Mouse (Mus musculus): ENCODE measurements around the gene Kcna10. TPM values are rescaled to one million over a fixed set of nuclear protein-coding genes. Genes with fewer than 3 reads are reported as not detected.

The Kcna10 gene
- polyA plus RNA-seq, 1 experiment from 2014 or later: not detected

DNA sequence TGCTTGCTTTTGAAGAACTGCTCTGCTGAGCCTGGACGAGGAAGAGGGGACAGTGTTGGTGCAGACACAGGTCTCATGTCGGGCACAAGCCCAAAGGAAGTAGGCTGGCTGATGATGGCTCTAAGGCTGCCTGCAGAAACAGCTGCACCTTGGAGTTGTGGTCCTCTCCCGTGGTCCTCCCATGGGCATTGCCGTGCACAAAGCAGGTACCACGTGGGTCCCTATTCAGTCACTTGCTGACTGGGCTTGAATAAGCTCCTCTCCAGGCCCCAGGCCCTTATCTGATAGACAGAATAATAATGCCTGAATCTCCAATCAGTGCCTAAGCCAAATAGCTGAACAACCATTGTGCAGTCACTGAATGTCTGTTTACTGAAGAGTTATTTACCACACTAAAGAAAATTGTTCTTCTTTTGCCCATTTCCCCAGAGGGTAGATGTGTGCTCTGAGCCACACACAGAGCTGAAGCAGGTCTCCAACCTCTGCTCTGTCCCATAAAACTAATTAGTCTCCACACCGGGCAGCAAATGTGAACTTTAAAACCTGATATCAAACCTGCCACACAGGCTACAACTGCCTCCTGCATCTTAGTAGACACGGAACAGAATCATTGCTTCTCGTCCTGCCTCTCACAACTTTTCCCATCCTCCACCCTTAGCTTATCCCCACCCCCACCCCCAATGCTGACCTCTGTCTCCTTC, 33.7 kb downstream of the Kcna10 start:
- no peak overlapping the region for H3K4me2 ChIP-seq (replicated peaks)
- ATAC-seq (ENCODE audit: low FRiP score): no peak

DNA sequence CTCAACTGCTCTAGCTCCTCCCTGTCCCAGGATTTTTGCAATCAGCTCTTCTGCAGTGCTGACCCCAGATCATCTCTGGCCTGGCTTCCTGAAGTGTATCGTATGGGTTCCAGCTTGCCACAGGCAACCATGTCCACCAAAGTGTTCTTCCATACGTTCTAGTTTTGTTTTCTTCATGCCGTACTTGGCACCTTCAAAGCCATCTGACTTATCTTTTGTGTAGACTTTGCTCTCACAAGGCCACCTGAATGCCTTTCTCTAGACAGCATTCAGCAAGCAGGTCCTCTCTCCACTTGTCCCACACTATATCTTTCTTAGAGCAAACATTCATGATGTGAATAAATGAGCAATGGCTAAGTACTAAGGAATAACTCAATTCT, 34.2 kb downstream of the Kcna10 start:
- Histone ChIP-seq H3K36me3 (replicated peaks; ENCODE audit: control insufficient read depth, insufficient read depth) (no peaks in the 10 kb centered on the region), H3K4me1 (replicated peaks; ENCODE audit: control insufficient read depth, insufficient read depth, low read length) (no peaks in the 10 kb centered on the region), H3K4me3 (replicated peaks; ENCODE audit: low read length) (no peak overlapping the region), H3K9me3 (ENCODE audit: control insufficient read depth, low read length) (no peaks in the 10 kb centered on the region), H3K27ac (no peak overlapping the region), H3K27me3 (ENCODE audit: control insufficient read depth, insufficient read depth, low read length) (no peaks in the 10 kb centered on the region), H3K9ac (no peak overlapping the region), H3K4me2 (replicated peaks) (no peak overlapping the region)
- 93% methylated on average over 3 of the region's 3 CpGs for WGBS
- ATAC-seq (ENCODE audit: low FRiP score): no peak
- no peak for DNase-seq (ENCODE audit: low spot score)

More for the DNA sequence above, 33.7 kb downstream of the Kcna10 start:
- Histone ChIP-seq H3K9ac (no peak overlapping the region), H3K4me1 (replicated peaks; ENCODE audit: control insufficient read depth, insufficient read depth, low read length) (no peaks in the 10 kb centered on the region), H3K27me3 (ENCODE audit: control insufficient read depth, insufficient read depth, low read length) (no peaks in the 10 kb centered on the region), H3K27ac (no peak overlapping the region), H3K4me3 (replicated peaks; ENCODE audit: low read length) (no peak overlapping the region), H3K36me3 (replicated peaks; ENCODE audit: control insufficient read depth, insufficient read depth) (no peaks in the 10 kb centered on the region), H3K9me3 (ENCODE audit: control insufficient read depth, low read length) (no peaks in the 10 kb centered on the region)
- 69% methylated on average over 8 of the region's 8 CpGs for WGBS
- DNase-seq (ENCODE audit: low spot score): no peak

DNA sequence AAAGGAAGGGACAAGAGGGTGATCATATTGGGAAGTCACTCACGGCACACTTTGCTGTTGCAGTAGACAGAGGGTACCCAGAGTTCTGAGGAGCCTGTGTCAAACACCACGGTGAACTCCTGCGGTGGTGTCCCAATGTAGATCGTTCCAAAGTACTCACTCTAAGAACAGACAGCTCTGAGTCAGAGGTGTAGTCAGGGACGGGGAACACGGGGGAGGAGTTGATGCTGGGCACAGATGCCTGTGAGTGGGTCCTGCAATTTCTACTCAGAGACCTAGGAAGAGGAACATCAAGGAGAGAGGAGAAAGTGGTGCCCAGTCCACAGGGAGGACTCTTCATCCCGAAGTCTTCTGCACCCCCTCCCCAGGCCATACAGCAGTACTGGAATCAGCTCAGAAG, 35.7 kb downstream of the Kcna10 start:
- H3K27ac ChIP-seq: no peak overlapping the region
- H3K4me3 ChIP-seq (replicated peaks; ENCODE audit: low read length): no peak overlapping the region
- H3K9me3 ChIP-seq (ENCODE audit: control insufficient read depth, low read length): no peaks in the 10 kb centered on the region
- DNase-seq (ENCODE audit: low spot score) (no peak), ATAC-seq (ENCODE audit: low FRiP score) (no peak)
- no peaks in the 10 kb centered on the region for H3K27me3 ChIP-seq (ENCODE audit: control insufficient read depth, insufficient read depth, low read length)
- H3K4me2 ChIP-seq (replicated peaks): no peak overlapping the region
- H3K9ac ChIP-seq: no peak overlapping the region
- H3K4me1 ChIP-seq (replicated peaks; ENCODE audit: control insufficient read depth, insufficient read depth, low read length): no peaks in the 10 kb centered on the region
- WGBS: 91% methylated on average over 7 of the region's 7 CpGs
- H3K36me3 ChIP-seq (replicated peaks; ENCODE audit: control insufficient read depth, insufficient read depth): no peaks in the 10 kb centered on the region

DNA sequence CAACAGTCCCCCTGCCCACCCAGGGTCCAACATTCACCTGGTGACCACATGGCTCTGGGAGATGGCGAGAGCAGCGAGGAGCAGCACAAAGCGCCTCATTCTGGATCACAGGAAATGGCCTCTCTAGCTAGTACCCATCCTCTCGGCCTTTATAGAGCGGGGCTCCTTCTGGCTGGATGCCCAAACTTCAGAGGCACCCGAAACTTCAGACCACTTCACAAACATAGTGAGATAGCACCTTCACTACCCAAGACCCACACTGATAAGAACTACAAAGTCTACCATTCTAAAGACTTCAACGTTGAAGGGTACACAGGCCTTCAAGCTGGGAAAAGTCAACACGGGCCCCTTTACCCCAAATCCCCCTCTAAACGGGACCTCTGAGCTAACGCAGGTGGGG, 38.8 kb downstream of the Kcna10 start, which contains the start of gene Cym:
Gene Cym (minus strand): TSS at position 125 of the 400 bp plus-strand sequence.
- no peaks in the 10 kb centered on the region for H3K27me3 ChIP-seq (ENCODE audit: control insufficient read depth, insufficient read depth, low read length)
- DNase-seq (ENCODE audit: low spot score): no peak
- no peak within 1 kb of the TSS for H3K4me3 ChIP-seq (replicated peaks; ENCODE audit: low read length)
- no peak for ATAC-seq (ENCODE audit: low FRiP score)
- no peak within 1 kb of the TSS for H3K27ac ChIP-seq
- 89% methylated on average over 10 of the region's 10 CpGs for WGBS
- no peaks in the 10 kb centered on the region for H3K36me3 ChIP-seq (replicated peaks; ENCODE audit: control insufficient read depth, insufficient read depth)
- H3K4me2 ChIP-seq (replicated peaks): no peak within 1 kb of the TSS
- no peaks in the 10 kb centered on the region for H3K9me3 ChIP-seq (ENCODE audit: control insufficient read depth, low read length)
- no peaks in the 10 kb centered on the region for H3K4me1 ChIP-seq (replicated peaks; ENCODE audit: control insufficient read depth, insufficient read depth, low read length)
- H3K9ac ChIP-seq: no peak within 1 kb of the TSS

DNA sequence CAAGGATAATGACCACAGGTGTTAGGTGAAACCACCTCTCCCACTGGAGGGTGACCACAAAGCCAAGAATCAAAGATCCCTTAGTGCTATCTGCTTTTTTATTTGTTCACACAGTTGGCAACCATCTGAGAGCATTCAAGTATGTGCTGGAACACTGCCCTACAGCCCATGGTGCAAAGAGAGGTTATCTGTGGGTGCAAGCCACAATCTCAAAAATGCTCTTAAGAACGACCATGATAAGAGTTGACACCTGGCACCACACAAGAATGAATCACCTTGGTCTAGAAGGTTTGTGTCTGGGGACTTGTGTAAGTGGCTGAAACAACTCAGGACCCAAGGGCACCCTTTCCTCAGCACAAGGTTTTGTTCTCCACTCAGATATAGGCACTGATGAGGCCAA, 40.4 kb downstream of the Kcna10 start:
- no peak overlapping the region for H3K27ac ChIP-seq
- H3K4me3 ChIP-seq (replicated peaks; ENCODE audit: low read length): no peak overlapping the region
- ATAC-seq (ENCODE audit: low FRiP score) (no peak), DNase-seq (ENCODE audit: low spot score) (no peak)
- no peak overlapping the region for H3K4me2 ChIP-seq (replicated peaks)
- WGBS: 76% methylated on average over 1 of the region's 1 CpGs
- no peak overlapping the region for H3K9ac ChIP-seq
- no peaks in the 10 kb centered on the region for H3K36me3 ChIP-seq (replicated peaks; ENCODE audit: control insufficient read depth, insufficient read depth)
- no peaks in the 10 kb centered on the region for H3K9me3 ChIP-seq (ENCODE audit: control insufficient read depth, low read length)
- no peaks in the 10 kb centered on the region for H3K4me1 ChIP-seq (replicated peaks; ENCODE audit: control insufficient read depth, insufficient read depth, low read length)
- H3K27me3 ChIP-seq (ENCODE audit: control insufficient read depth, insufficient read depth, low read length): no peaks in the 10 kb centered on the region

DNA sequence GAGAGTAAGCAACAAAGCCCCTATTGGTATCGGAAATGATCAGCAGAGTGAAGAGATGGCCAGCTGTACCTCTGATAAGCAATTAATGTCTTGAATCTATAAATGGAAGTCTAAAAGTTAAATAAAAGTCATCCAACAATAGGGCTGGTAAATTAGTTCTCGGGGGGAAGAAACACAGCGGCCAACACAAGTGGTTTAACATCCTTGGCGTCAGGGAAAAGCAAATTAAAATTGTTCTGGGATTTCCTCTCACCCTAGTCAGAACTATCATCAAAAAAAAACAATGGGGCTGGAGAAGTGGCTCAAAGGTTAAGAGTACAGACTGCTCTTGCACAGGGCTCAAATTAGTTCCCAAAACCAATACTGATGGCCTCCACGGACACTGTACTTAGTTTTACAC, 43.0 kb downstream of the Kcna10 start:
- H3K4me3 ChIP-seq (replicated peaks; ENCODE audit: low read length): no peak overlapping the region
- no peak for DNase-seq (ENCODE audit: low spot score)
- ATAC-seq (ENCODE audit: low FRiP score): no peak
- H3K4me1 ChIP-seq (replicated peaks; ENCODE audit: control insufficient read depth, insufficient read depth, low read length): no peaks in the 10 kb centered on the region
- no peaks in the 10 kb centered on the region for H3K27me3 ChIP-seq (ENCODE audit: control insufficient read depth, insufficient read depth, low read length)
- no peak overlapping the region for H3K4me2 ChIP-seq (replicated peaks)
- H3K9ac ChIP-seq: no peak overlapping the region
- no peaks in the 10 kb centered on the region for H3K9me3 ChIP-seq (ENCODE audit: control insufficient read depth, low read length)
- no peaks in the 10 kb centered on the region for H3K36me3 ChIP-seq (replicated peaks; ENCODE audit: control insufficient read depth, insufficient read depth)
- WGBS: 92% methylated on average over 5 of the region's 5 CpGs
- H3K27ac ChIP-seq: no peak overlapping the region

DNA sequence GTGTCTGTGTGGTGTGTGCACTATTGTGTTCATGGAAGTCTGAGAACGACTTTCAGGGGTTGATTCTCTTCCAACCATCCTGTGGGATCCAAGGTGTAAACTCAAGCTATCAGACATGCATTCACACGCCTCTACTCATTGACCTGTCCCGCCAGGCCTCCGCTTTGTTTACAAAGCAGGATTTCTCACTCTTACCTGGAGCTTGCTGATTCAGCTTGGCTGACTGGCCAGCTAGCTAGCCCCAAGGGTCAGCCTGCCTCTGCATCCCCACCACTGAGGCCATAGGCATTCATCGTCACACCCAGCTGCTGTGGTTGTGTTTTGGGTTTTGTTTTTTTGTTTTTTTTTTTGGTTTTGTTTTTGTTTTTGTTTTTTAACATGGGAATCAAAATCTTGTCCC, 46.4 kb downstream of the Kcna10 start:
- ATAC-seq (ENCODE audit: low FRiP score) (no peak), DNase-seq (ENCODE audit: low spot score) (no peak)
- Histone ChIP-seq H3K36me3 (replicated peaks; ENCODE audit: control insufficient read depth, insufficient read depth) (no peaks in the 10 kb centered on the region), H3K9ac (no peak overlapping the region), H3K4me2 (replicated peaks) (no peak overlapping the region), H3K4me3 (replicated peaks; ENCODE audit: low read length) (no peak overlapping the region), H3K9me3 (ENCODE audit: control insufficient read depth, low read length) (no peaks in the 10 kb centered on the region), H3K27me3 (ENCODE audit: control insufficient read depth, insufficient read depth, low read length) (no peaks in the 10 kb centered on the region), H3K4me1 (replicated peaks; ENCODE audit: control insufficient read depth, insufficient read depth, low read length) (no peaks in the 10 kb centered on the region), H3K27ac (no peak overlapping the region)
- 86% methylated on average over 5 of the region's 5 CpGs for WGBS

DNA sequence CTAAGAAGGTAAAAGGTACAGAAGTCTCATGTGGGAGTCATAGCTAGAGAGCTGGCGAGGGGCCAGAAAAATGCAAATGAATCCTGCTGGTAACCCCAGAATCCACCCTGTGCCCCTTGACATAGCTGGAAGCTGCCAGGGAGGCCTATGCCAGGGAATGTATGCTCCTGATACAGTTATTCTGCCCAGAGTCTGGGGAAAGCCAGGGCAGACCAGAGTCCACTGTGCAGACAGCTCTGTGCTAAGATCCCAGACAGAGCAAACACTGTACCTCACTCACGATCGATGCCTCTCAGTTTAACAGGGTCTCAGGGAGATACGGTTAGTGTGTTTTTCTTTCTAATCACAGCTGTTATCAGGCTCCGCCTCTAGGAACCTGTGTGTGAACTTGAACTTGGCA, 47.0 kb downstream of the Kcna10 start:
- Histone ChIP-seq H3K9ac (no peak overlapping the region), H3K36me3 (replicated peaks; ENCODE audit: control insufficient read depth, insufficient read depth) (no peaks in the 10 kb centered on the region), H3K27me3 (ENCODE audit: control insufficient read depth, insufficient read depth, low read length) (no peaks in the 10 kb centered on the region), H3K4me1 (replicated peaks; ENCODE audit: control insufficient read depth, insufficient read depth, low read length) (no peaks in the 10 kb centered on the region), H3K4me3 (replicated peaks; ENCODE audit: low read length) (no peak overlapping the region), H3K9me3 (ENCODE audit: control insufficient read depth, low read length) (no peaks in the 10 kb centered on the region), H3K27ac (no peak overlapping the region), H3K4me2 (replicated peaks) (no peak overlapping the region)
- ATAC-seq (ENCODE audit: low FRiP score): no peak
- DNase-seq (ENCODE audit: low spot score): no peak
- WGBS: 81% methylated on average over 5 of the region's 5 CpGs

DNA sequence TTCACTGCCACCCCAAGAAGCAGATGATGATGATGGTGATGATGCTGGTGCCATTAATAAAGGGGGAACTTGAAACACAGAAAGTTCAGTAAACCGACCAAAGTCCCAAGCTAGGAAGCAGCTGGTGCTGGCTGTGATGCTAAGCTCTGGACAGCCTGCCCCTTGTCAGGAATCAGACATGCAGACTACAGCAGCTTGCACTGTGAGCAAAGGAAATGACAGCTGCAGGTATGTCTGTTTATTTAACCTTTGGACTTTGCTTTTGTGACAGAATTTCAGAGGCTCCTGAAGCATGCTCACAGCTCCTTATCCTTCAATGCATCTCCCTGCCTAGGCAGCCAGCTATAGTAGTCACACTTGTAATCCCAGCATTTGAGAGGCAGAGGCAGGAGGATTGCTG, 47.7 kb downstream of the Kcna10 start, which contains the start of gene A630076J17Rik:
Gene A630076J17Rik (plus strand): TSS at position 88 of the 400 bp plus-strand sequence.
- ATAC-seq (ENCODE audit: low FRiP score): no peak

DNA sequence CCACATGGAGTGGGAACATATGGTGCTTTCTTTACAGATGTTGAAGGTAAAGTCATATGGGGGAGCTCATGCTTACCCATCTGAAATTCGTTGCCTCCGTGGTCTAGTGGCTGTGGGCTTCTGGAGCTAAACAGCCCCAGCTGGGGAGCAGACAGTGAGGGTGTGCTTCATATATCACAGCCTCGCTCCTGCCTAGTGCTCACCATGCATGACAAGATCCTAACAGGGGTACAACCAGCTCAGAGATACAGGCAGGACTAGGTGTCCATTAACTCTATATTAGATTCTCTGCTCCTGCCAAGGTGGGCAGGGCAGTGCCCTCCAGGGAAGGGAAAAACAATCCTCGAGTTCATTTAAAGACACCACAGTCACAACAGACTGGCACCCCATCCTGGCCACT, 48.3 kb downstream of the Kcna10 start:
- no peak overlapping the region for H3K4me3 ChIP-seq (replicated peaks; ENCODE audit: low read length)
- ATAC-seq (ENCODE audit: low FRiP score) (no peak), DNase-seq (ENCODE audit: low spot score) (no peak)
- no peaks in the 10 kb centered on the region for H3K9me3 ChIP-seq (ENCODE audit: control insufficient read depth, low read length)
- no peak overlapping the region for H3K4me2 ChIP-seq (replicated peaks)
- no peak overlapping the region for H3K9ac ChIP-seq
- 61% methylated on average over 4 of the region's 4 CpGs for WGBS
- no peak overlapping the region for H3K27ac ChIP-seq
- H3K4me1 ChIP-seq (replicated peaks; ENCODE audit: control insufficient read depth, insufficient read depth, low read length): no peaks in the 10 kb centered on the region
- H3K36me3 ChIP-seq (replicated peaks; ENCODE audit: control insufficient read depth, insufficient read depth): no peaks in the 10 kb centered on the region
- H3K27me3 ChIP-seq (ENCODE audit: control insufficient read depth, insufficient read depth, low read length): no peaks in the 10 kb centered on the region

More for the DNA sequence above, 47.7 kb downstream of the Kcna10 start, which contains the start of gene A630076J17Rik:
- DNase-seq (ENCODE audit: low spot score): no peak
- WGBS: 66% methylated on average over 1 of the region's 1 CpGs
- Histone ChIP-seq H3K27ac (no peak within 1 kb of the TSS), H3K36me3 (replicated peaks; ENCODE audit: control insufficient read depth, insufficient read depth) (no peaks in the 10 kb centered on the region), H3K4me1 (replicated peaks; ENCODE audit: control insufficient read depth, insufficient read depth, low read length) (no peaks in the 10 kb centered on the region), H3K27me3 (ENCODE audit: control insufficient read depth, insufficient read depth, low read length) (no peaks in the 10 kb centered on the region), H3K4me3 (replicated peaks; ENCODE audit: low read length) (no peak within 1 kb of the TSS), H3K4me2 (replicated peaks) (no peak within 1 kb of the TSS), H3K9me3 (ENCODE audit: control insufficient read depth, low read length) (no peaks in the 10 kb centered on the region), H3K9ac (no peak within 1 kb of the TSS)
